Mouse (Mus musculus) lung, postnatal 0 days (tissue): ENCODE results near the gene Cldn3. TPM values are rescaled to one million over a fixed set of nuclear protein-coding genes. Genes with fewer than 3 reads are reported as not detected.

Experiments
- ATAC-seq: fragments of 200-750 bp; cut with Nextera tagmentation; 2 replicates; pipeline ENCODE4 v1.8.0; 2017; ENCODE audit warnings: moderate library complexity
- DNase-seq: peaks from one replicate; pipeline ENCODE4 v3.0.0-alpha.2; 2016; ENCODE audit warnings: low spot score
- H3K27ac ChIP-seq: fragments of 300-500 bp; sonication (generic); 2 replicates; pipeline ENCODE4 v1.5.1; 2014; ENCODE audit warnings: antibody characterized with exemption, mild to moderate bottlenecking, low read length, mixed read lengths
- H3K27me3 ChIP-seq: fragments of 300-500 bp; sonication (generic); replicated peaks from 2 replicates; pipeline ENCODE4 v1.6.1; 2014; ENCODE audit warnings: low read length, mixed read lengths; ENCODE audit not compliant: insufficient read depth
- H3K36me3 ChIP-seq: fragments of 300-500 bp; sonication (generic); 2 replicates; pipeline ENCODE4 v1.6.1; 2014; ENCODE audit warnings: low read length, mixed read lengths; ENCODE audit not compliant: insufficient read depth
- H3K4me1 ChIP-seq: fragments of 300-500 bp; sonication (generic); 2 replicates; pipeline ENCODE4 v1.6.1; 2014; ENCODE audit warnings: antibody characterized with exemption, low read depth, low read length, mixed read lengths; ENCODE audit not compliant: insufficient read depth
- H3K4me2 ChIP-seq: fragments of 300-500 bp; sonication (generic); replicated peaks from 2 replicates; pipeline ENCODE4 v1.6.1; 2014; ENCODE audit warnings: low read depth, mild to moderate bottlenecking, low read length, moderate library complexity, mixed read lengths
- H3K4me3 ChIP-seq: fragments of 300-500 bp; sonication (generic); 2 replicates; pipeline ENCODE4 v1.5.1; 2014; ENCODE audit warnings: low read depth, low read length
- H3K9ac ChIP-seq: fragments of 300-500 bp; sonication (generic); replicated peaks from 2 replicates; pipeline ENCODE4 v1.6.1; 2014; ENCODE audit warnings: low read depth, mild to moderate bottlenecking
- H3K9me3 ChIP-seq: fragments of 300-500 bp; sonication (generic); 2 replicates; pipeline ENCODE4 v1.6.1; 2016; ENCODE audit warnings: low read length, mixed read lengths
- CTCF ChIP-seq: IDR thresholded peaks from 2 replicates; pipeline ENCODE4 v1.5.1; 2016; ENCODE audit warnings: antibody characterized with exemption, mild to moderate bottlenecking
- EP300 ChIP-seq: IDR thresholded peaks from 2 replicates; pipeline ENCODE4 v1.6.1; 2016; ENCODE audit warnings: antibody characterized with exemption, mild to moderate bottlenecking, control low read depth
- WGBS: fragments of 180-500 bp; shearing (Covaris S2); extraction: QIAGEN DNeasy Blood & Tissue Kit; methylation state at CpG from one replicate; pipeline ENCODE4 v1.1.7; 2014; 5-methylcytosine and 5-hydroxymethylcytosine counted together
- polyA plus RNA-seq: library from polyadenylated mRNA; unstranded; fragments of >200 nt; fragmentation: Nextera tagmentation; extraction: Ambion mirVana; gene quantifications from 2 replicates; pipeline ENCODE4 v1.2.1, GENCODE M21; 2015

Gene Cldn3
- polyA plus RNA-seq, 1 experiment from 2014 or later = 583 TPM

DNA sequence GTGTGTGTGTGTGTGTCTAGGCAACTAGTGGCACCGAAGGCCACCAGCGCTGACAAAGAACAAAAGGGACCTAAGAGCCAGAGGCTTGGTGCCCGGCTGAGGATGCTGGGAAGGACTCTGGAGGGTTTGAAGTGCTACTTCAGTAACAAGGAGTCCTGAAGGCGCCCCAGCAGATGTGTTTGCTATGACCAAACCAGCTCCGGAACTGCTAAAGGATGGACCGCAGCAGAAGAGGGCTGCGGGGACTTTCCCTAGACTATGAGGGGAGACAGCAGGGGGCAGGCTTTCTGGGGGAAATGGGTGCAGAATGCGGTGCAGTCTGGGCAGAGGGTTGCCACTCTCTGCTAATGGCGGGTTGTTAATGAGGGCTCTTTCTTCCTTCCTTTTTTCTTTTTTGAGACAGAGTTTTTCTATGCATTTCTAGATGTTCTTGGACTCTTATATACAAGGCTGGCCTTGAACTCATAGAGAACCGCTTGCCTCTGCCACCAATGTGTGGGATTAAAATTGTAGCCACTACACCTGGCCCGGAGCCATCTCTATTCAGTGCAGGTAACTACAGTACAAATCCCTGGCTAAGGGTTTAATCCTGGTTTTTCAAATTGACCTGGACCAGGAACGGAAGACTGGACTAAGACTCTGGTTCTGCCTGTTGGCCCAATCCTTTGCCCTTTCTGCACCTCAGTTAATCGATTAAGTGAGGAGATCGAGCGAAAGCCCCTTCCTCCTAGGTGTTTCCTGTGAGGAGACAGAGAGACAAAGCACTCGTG is 22.0 kb downstream of the Cldn3 start:
- WGBS = 22% methylated on average over 16 of the region's 16 CpGs
- Histone ChIP-seq H3K9ac (peak overlapping the region; percentile 65), H3K36me3 (no peaks in the 10 kb centered on the region), H3K27ac (peak overlapping the region; percentile 97), H3K4me3 (peak overlapping the region; percentile 41), H3K9me3 (no peaks in the 10 kb centered on the region), H3K4me2 (peak overlapping the region; percentile 77), H3K27me3 (no peaks in the 10 kb centered on the region), H3K4me1 (peaks cover 9% of the 10 kb centered on the region; the same call in 1 of the 2 replicates)
- ATAC-seq = peak; percentile 23
- TF ChIP-seq EP300 (peak; percentile 85), CTCF (peak; percentile 64)
- DNase-seq = peak; percentile 94

DNA sequence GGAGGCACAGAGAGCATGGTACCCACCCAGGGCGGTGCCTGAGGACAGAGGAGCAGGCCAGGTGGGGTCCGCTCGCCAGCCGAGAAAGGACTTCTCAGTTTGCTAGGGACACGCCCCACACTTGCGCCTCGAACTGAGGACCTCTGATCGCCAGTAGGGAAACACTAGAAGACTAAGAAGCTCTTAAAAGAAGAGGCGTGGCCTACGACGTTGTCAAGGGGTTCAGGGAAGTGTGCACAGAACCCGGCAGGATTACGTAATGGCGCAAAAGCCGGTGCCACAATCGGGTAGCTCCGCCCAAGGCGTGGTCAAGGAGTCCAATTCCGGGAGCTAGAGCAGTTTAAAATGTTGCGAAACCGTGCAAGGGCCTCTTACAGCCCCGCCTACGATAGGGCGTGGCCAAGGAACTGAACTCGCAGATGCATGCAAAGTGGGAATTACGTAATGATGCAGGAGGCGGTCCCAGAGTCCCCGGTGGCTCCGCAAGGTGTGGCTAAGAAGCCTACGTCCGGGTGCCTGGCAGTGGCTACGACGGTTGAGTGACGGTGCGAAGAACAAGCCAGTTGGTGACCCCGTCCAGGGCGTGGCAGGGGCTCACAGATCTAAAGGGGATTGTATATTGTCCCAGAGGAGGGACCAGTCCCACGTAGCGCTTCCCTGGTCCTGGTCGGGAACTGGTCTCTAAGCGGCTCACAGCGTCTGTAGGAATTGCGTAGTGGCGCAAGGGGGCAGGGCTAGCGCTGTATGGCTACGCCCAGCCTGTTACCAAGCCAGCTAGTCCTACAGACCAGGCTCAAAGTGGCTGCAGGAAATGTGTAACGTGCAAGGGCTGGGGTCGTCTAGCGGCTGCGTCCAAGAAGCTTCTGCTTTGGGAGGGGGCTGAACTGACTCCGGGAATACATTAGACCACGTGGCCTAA is 22.9 kb downstream of the Cldn3 start, which contains the start of gene Abhd11:
Gene Abhd11, plus strand, starts transcription at position 482 of the 919 bp plus-strand sequence.
- under 1% methylated on average over 52 of the region's 52 CpGs for WGBS
- peaks cover 9% of the 10 kb centered on the region; the same call in 1 of the 2 replicates for H3K4me1 ChIP-seq

DNA sequence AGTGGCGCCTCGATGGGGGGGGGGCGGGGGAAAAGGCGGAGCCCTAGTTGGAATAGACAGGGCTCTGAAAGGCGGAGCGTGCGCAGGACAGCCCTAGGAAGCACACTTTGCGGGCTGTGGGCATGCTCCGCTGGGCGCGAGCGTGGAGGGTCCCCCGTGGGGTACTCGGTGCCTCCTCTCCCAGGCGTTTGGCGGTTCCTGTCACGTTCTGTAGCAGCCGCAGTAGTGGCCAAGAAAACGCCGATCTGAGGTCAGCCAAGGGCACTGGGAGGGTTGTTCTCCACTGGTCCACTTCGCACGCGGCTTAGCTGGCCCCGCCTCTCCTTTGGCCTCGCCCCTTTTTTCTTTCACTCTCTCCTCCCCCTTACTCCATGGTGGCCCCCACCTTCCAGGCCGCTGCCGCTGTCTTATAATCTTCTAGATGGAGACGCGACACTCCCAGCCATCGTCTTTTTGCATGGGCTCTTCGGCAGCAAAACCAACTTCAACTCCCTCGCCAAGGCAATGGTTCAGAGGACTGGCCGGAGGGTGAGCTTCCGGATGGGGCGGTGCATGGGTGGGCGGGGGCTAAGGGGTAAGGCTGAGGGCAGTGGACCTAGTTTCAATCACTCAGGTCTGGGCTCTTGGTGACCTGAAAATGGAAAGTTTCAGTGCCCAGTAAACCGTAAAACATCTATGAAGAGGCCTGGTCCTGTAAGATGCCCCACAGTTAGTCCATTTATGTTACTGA is 23.7 kb downstream of the Cldn3 start:
- H3K27me3 ChIP-seq = no peaks in the 10 kb centered on the region
- no peak; the same call in 1 of the 2 replicates for TF ChIP-seq CTCF
- no peak for TF ChIP-seq EP300
- peak overlapping the region; percentile 98 for H3K27ac ChIP-seq
- no peaks in the 10 kb centered on the region for H3K9me3 ChIP-seq
- 2% methylated on average over 27 of the region's 37 CpGs for WGBS
- H3K4me3 ChIP-seq = peak overlapping the region; percentile 54
- H3K4me2 ChIP-seq = peak overlapping the region; percentile 59
- DNase-seq = peak; percentile 96
- peak overlapping the region; percentile 56 for H3K9ac ChIP-seq
- H3K4me1 ChIP-seq = peaks cover 9% of the 10 kb centered on the region; the same call in 1 of the 2 replicates
- H3K36me3 ChIP-seq = no peaks in the 10 kb centered on the region
- peak; percentile 58 for ATAC-seq

More for the DNA sequence above, 22.9 kb downstream of the Cldn3 start, which contains the start of gene Abhd11:
- peak; percentile 81 for ATAC-seq
- Histone ChIP-seq H3K9me3 (no peaks in the 10 kb centered on the region), H3K4me2 (peak within 1 kb of the TSS; percentile 77), H3K27ac (peak within 1 kb of the TSS; percentile 98), H3K4me3 (peak within 1 kb of the TSS; percentile 54), H3K27me3 (no peaks in the 10 kb centered on the region), H3K36me3 (no peaks in the 10 kb centered on the region), H3K9ac (peak within 1 kb of the TSS; percentile 65)
- TF ChIP-seq EP300 (peak; percentile 98), CTCF (peak; percentile 38)
- peak; percentile 100 for DNase-seq

DNA sequence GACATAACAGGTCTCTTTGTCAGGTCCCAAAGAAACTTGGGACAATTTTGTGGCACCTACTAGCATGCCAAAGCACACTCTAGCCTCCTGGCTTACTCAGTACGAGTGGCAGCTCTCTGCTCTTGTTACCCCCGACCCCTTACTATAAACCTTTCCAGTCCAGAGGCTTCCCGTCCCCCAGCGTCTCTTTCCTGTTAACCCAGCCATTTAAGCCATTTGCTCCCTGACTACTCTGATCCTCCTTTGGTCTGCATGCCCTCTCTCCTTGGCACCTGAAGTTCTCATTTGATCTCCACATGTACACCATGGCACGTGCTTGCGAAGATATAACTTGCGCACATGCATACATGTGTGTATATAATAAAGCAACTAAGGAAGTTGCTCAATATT is 24.3 kb downstream of the Cldn3 start:
- 41% methylated on average over 7 of the region's 7 CpGs for WGBS
- no peak for ATAC-seq
- TF ChIP-seq EP300 = no peak
- no peak for TF ChIP-seq CTCF

DNA sequence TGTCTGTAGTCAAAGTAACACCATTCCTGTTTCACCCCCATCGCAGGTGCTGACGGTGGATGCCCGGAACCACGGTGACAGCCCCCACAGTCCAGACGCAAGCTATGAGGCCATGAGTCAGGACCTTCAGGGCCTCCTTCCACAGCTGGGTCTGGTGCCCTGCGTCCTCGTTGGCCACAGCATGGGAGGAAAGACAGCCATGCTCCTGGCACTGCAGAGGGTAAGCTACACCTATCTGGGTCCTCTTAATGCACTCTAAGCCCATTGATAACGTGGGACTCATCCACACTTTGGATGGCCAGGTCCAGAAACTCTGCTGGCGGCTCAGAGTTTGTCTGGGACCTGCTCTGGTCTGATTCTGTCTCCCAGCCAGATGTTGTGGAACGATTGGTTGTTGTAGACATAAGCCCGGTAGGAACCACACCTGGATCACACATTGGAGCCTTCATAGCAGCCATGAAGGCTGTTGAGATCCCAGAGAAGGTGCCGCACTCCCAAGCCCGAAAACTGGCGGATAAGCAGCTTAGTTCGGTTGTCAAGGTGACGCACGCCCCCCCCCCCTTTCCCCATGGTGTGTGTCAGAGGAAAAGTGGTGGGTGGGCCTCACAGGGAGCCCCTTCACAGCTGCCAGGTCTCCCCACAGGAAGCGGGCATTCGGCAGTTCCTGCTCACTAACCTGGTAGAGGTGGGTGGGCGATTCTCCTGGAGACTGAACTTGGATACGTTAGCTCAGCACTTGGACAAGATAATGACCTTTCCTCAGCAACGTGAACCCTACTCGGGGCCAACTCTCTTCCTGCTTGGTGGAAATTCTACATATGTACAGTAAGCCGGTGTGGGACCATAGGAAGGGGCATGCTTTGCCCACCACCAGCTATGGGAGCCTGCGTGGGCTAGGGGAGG is 25.1 kb downstream of the Cldn3 start:
- Histone ChIP-seq H3K27me3 (no peaks in the 10 kb centered on the region), H3K9me3 (no peaks in the 10 kb centered on the region), H3K4me1 (peaks cover 9% of the 10 kb centered on the region; the same call in 1 of the 2 replicates), H3K4me3 (no peak overlapping the region), H3K4me2 (no peak overlapping the region), H3K9ac (no peak overlapping the region), H3K27ac (no peak overlapping the region), H3K36me3 (no peaks in the 10 kb centered on the region)
- TF ChIP-seq CTCF (no peak), EP300 (no peak)
- WGBS = 81% methylated on average over 25 of the region's 25 CpGs
- ATAC-seq (no peak), DNase-seq (no peak)

More for the DNA sequence above, 24.3 kb downstream of the Cldn3 start:
- Histone ChIP-seq H3K4me1 (peaks cover 9% of the 10 kb centered on the region; the same call in 1 of the 2 replicates), H3K36me3 (no peaks in the 10 kb centered on the region), H3K27me3 (no peaks in the 10 kb centered on the region), H3K4me2 (peak overlapping the region; percentile 59), H3K4me3 (peak overlapping the region; percentile 54), H3K9me3 (no peaks in the 10 kb centered on the region), H3K9ac (no peak overlapping the region), H3K27ac (peak overlapping the region; percentile 98)
- DNase-seq = no peak
